Mouse (Mus musculus): ENCODE measurements around the gene Mrgprf.
A peak's percentile ranks its signal among the peaks of the same experiment; 100 is the strongest.

Mrgprf gene

GRCm38 (mm10) chr7:145299562-145300320 is 887 bp upstream of the Mrgprf start:
- no peak for DNase-seq (ENCODE audit: low read depth, low spot score)

DNA sequence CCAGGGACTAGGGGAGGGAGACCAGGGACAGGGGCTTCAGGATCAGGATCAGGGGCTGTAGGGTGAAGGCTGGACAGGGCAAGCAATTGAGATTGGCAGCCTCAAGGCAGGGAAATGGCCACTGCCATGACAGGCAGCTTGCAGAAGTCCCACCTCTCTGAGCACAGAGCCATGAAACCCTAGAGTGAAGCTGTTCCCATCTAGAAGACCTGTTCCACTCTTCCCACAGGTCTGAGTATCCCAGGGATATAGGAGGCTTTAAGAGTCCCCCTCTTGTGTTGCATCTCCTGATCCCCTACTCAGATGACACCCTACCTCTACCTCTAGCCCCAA is 346 bp downstream of the Mrgprf start:
- no peak for DNase-seq (ENCODE audit: low read depth, low spot score)

GRCm38 (mm10) chr7:145301341-145302005 is 845 bp downstream of the Mrgprf start:
- no peak for DNase-seq (ENCODE audit: low read depth, low spot score)

DNA sequence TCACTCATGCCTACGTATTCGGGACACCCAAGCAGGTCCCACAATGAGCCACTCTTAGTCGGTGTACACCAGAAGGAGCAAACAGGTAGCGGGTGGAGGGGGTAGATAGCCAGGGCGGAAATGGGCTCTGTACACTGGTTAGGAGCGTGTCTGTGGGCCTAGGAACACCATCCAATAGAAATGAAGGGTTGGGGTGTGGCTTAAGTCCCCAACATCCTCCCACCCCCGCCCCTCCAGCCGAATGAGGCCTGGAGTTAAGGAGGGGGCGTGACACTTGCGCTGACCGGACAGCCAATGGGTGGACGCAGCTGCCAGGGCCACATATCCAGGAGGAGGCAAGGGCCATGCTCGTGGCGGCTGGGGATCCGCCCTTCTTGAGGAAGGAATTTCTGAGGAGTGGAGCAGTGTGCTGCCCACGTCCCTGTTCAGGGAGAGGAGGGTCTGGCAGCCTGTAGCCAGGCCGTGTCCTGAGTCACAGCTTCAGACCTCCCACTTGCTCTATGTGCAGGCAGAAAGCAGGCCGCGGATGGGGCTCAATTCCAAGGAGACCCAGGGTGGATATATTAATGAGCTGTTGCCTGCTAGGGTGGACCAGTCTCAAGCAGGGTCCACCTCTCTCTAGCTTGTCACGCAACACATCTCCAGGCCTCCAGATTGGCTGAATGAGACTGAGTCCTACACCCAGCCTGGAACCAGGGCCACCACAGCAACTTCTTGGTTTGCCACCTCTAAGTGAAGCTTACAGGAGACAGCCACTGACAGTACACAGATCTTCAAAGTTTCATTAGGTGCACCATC is 2.1 kb downstream of the Mrgprf start:
- DNase-seq (ENCODE audit: low read depth, low spot score), result peak; percentile 94

DNA sequence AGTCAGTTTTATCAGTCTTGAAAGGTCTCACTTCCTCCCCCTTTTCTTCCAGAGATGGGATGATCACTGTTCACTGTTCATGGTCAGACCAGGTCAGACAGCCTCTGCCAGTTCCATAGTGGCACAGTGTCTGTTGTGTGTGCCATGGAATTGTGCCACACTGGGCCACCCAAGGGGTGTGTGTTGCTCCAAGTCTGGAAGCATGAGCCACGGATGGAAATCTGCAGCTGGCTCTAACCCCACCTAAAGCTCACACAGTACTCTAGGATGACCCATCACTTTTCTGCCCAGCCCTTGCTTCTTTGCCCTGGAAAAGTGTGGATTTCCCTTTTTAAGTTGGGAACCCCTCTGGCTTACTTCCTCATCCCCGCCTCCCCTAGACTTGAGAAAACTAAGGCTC is 3.5 kb downstream of the Mrgprf start:
- DNase-seq (ENCODE audit: low read depth, low spot score), result no peak

GRCm38 (mm10) chr7:145307636-145308035 is 7.0 kb downstream of the Mrgprf start:
- no peak for DNase-seq (ENCODE audit: low read depth, low spot score)

DNA sequence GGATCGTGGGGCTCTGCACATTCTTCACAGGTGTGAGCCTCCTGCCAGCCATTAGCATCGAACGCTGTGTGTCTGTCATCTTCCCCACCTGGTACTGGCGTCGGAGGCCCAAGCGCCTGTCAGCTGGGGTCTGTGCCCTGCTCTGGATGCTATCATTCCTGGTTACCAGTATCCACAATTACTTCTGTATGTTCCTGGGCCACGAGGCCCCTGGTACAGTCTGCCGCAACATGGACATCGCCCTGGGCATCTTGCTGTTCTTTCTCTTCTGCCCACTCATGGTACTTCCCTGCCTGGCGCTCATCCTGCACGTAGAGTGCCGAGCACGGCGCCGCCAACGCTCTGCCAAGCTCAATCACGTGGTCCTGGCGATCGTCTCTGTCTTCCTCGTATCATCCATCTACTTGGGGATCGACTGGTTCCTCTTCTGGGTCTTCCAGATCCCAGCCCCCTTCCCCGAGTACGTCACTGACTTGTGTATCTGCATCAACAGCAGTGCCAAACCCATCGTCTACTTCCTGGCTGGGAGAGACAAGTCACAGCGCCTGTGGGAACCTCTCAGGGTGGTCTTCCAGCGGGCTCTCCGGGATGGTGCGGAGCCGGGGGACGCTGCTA is 7.5 kb downstream of the Mrgprf start:
- no peak for DNase-seq (ENCODE audit: low read depth, low spot score)

- DNase-seq (ENCODE audit: low read depth, low spot score), result no peak
Observed at GRCm38 (mm10) chr7:145308866-145309265, 8.2 kb downstream of the Mrgprf start.

GRCm38 (mm10) chr7:145309877-145310276 is 9.2 kb downstream of the Mrgprf start:
- DNase-seq (ENCODE audit: low read depth, low spot score), result no peak

- DNase-seq (ENCODE audit: low read depth, low spot score), result no peak
Observed at GRCm38 (mm10) chr7:145310526-145310925, 9.9 kb downstream of the Mrgprf start.

- DNase-seq (ENCODE audit: low read depth, low spot score), result no peak
Observed at GRCm38 (mm10) chr7:145312137-145312536, 11.5 kb downstream of the Mrgprf start.

GRCm38 (mm10) chr7:145314785-145315411 is 14.3 kb downstream of the Mrgprf start, which contains the start of gene Mrgprd:
Mrgprd (plus strand) TSS chr7:145314835.
- no peak for DNase-seq (ENCODE audit: low read depth, low spot score)

- no peak for DNase-seq (ENCODE audit: low read depth, low spot score)
Observed at GRCm38 (mm10) chr7:145317522-145317921, 16.9 kb downstream of the Mrgprf start.

DNA sequence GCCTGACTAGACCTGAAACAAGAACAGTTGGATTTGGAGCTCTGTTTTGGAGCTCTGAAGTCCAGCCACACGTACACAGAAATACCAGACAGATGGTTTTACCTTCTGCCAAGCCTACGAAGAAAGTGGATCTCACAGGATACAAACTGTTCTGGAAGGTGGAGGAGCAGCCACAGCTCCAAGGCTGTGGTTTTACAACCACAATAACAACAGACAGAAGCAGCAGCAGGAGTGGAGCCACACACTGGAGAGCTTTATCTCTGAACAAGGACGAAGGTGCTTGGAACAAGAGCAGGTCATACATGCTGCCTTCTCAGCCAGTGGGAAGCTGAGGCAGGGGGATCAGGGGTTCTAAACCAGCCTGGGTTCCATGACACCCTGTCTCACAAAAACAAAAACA is 18.9 kb downstream of the Mrgprf start:
- no peak for DNase-seq (ENCODE audit: low read depth, low spot score)

DNA sequence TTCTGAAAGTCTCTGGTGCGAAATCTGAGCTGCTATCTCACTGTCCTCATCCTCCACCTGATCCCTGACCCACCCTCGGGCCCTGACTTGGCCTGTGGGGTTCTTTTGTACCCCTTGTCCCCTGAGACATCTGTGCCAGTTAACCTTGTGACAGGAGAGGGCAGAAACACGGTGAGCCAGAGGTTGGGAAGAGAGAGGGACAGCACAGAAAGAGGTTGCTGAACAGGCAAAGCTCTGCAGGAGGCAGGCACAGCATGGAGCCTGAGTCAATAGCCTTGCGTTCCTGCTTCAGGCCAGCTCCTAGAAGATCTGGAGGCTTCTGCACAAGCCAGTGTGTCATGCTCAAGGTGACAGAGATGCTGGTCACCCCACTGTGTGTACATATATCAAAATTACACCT is 23.0 kb downstream of the Mrgprf start:
- no peak for DNase-seq (ENCODE audit: low read depth, low spot score)

- DNase-seq (ENCODE audit: low read depth, low spot score), result peak; percentile 76
Observed at GRCm38 (mm10) chr7:145325697-145326096, 25.1 kb downstream of the Mrgprf start.

DNA sequence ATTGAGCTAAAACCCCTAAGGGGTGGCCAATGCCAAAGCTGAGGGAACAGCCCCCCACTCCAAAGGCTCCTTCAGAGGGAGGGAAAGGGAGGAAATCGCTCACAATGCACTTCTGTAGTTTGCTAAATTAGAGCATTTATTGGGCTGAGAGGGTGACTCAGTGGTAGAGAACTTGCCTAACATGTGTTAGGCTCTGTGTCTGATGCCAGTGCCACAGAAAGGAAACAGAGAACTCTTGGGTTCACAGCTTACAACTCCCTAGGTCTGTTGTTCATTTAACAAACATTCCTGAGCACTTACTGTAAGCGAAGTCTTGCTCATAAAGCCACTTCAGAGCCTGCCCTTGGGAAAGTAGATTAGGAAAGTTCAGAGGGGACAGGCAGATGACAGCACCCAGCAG is 29.4 kb downstream of the Mrgprf start:
- no peak for DNase-seq (ENCODE audit: low read depth, low spot score)

DNA sequence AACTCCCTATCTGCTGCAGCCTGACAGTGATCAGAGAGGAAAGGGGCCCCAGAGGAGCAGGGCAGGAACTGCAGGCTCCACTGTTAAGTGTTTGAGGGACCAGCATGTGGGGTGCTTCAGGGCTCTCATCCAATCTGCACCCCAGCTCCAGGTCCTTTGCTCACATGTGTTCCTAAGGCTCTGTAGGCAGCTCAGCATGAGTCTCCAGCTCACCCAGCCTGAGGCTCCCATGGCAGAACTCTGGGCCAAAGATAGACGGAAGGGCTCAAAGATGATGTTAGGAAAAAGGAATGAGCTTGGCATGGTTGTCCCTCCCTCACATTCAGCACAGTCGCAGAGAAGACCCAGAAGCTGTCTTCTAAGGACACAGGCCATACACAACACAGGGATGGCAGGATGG is 30.0 kb downstream of the Mrgprf start:
- DNase-seq (ENCODE audit: low read depth, low spot score), result no peak

- DNase-seq (ENCODE audit: low read depth, low spot score), result no peak
Observed at GRCm38 (mm10) chr7:145332376-145333041, 31.9 kb downstream of the Mrgprf start.

- no peak for DNase-seq (ENCODE audit: low read depth, low spot score)
Observed at GRCm38 (mm10) chr7:145333936-145334335, 33.3 kb downstream of the Mrgprf start.

GRCm38 (mm10) chr7:145334428-145335027 is 33.9 kb downstream of the Mrgprf start:
- DNase-seq (ENCODE audit: low read depth, low spot score), result no peak
